Mouse (Mus musculus) adrenal gland, adult 18-20 months (tissue): ENCODE results near the gene Cmtm8. TPM values are rescaled to one million over a fixed set of nuclear protein-coding genes. Genes with fewer than 3 reads are reported as not detected.

ENCODE experiments used
- DNase-seq, 2 experiments: peaks; one replicate each; pipeline ENCODE4 v3.0.0; 2021 to 2022; ENCODE audit warnings: low spot score in 2 of 2
- total RNA-seq, 2 experiments: library from RNA; stranded (reverse); gene quantifications; 1 replicate in 1 of 2; 2 replicates in 1 of 2; pipeline ENCODE4 v1.2.3; 2021

Gene Cmtm8
- total RNA-seq, 2 experiments from 2014 or later, result 5.8 to 7.3 TPM

- no peak for DNase-seq
Measured at GRCm38 (mm10) chr9:114824166-114824565, 19.8 kb downstream of the Cmtm8 start.

GRCm38 (mm10) chr9:114821548-114822289, 22.2 kb downstream of the Cmtm8 start:
- no peak for DNase-seq

GRCm38 (mm10) chr9:114818918-114819317, 25.0 kb downstream of the Cmtm8 start:
- no peak for DNase-seq

GRCm38 (mm10) chr9:114817012-114817411, 26.9 kb downstream of the Cmtm8 start:
- DNase-seq, result no peak

DNA sequence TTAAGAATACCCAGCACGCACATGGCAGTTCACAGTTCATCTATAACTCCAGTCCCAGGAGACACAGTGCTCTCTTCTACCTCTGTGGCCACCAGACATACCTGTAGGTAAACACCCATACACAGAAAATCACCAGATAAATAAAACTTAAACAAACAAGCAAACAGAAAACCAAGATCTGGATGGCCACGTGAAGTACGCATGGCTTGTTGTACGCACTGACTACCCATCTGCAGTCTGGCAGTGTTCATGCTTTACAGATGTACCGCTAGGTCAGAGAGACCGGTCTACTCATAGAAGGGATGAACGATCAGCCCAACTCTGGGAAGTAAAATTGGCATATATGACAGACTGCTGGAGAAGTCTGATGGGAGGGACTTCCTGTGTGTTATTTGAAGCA, 27.8 kb downstream of the Cmtm8 start:
- no peak for DNase-seq

- peak; percentile 33 to 34 for DNase-seq
Measured at GRCm38 (mm10) chr9:114815315-114815714, 28.6 kb downstream of the Cmtm8 start.

DNA sequence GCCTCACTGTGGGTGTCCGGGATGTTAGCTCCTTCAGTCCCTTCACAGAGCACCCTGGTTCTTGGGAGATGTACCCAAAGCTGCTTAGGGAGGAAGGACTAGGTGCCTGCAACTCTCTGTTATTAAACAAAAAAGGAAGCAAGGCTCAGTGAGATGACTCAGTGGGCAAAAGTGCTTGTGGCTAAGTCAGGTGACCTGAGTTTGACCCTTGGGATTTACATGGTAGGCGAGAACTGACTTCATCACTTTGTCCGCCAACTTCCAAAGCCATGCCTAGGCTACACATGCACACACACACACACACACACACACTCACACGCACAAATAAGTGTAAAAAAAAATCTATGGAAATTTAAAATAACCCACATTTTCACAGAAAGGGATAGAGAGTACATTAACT, 32.0 kb downstream of the Cmtm8 start:
- DNase-seq, result no peak

DNA sequence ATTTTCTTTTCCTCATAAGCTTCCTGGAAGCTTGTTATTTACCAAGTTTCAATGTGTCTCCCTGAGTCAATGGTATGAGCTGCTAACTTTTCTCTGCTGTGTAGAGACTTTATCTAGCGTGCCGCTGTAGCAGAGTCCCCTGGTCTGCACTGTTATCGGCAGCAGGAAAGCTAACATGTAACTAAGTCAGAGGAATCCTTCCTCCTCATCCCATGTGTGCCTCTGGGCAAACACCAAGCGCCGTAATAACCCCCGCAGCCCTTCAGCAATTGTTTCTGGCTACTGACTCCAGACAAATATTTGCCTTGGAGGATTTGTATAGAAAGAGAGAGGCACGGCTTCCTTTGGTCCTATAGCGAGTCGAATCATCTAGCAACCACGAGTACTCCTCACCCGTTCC, 33.1 kb downstream of the Cmtm8 start:
- no peak for DNase-seq

GRCm38 (mm10) chr9:114808671-114809070, 35.3 kb downstream of the Cmtm8 start:
- DNase-seq, result no peak

GRCm38 (mm10) chr9:114807261-114807660, 36.7 kb downstream of the Cmtm8 start:
- no peak for DNase-seq

- DNase-seq, result no peak
Measured at GRCm38 (mm10) chr9:114805151-114805671, 38.7 kb downstream of the Cmtm8 start.

- DNase-seq, result no peak
Measured at GRCm38 (mm10) chr9:114802191-114802590, 41.8 kb downstream of the Cmtm8 start.

DNA sequence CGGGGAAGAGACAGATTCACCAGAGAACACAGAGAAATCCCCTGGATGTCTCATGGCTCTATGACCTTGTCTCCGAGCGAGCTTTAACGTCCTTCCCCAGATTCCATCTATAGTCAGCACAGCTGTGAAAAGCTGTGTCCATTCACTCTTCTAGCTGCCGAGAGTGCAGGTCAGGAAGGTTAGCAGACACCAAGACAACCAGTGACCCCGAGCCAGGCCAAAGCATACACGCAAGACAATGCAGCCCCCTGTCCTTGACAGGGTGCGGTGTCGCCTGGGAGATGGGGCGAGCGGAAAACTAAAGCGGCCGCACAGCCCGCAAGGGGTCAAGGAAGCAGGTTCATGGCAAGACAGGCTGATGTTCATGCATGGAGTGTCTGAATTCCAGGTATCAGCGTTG, 42.7 kb downstream of the Cmtm8 start:
- DNase-seq, result no peak

DNA sequence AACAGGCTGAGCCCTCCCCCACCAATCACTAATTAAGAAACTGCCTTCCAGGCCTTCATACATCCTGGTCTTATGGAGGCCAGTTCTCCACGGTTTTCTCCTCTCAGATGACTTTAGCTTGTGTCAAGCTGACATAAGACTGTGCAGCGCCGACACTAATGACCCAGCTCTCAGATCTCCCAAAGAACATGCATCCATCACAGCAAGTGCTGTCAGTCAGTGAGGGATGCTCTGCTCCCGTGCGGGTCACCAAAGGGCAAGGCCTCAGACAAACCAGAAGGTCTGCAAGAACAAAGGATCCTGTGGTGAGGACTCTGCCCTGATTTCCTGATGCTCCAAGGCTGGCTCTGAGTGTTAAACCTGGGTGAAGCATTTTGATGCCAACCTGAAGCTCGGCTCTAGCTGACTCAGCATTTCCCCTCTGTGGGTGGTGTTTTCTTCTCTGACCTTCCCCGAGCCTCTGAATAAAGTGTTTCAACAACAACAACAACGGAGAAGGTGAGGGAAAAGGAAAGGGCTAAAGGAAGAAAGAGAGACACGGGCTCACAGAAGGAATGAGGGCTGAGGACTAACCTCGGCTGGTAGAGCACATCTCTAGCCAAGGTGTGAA, 44.4 kb downstream of the Cmtm8 start:
- no peak for DNase-seq

DNA sequence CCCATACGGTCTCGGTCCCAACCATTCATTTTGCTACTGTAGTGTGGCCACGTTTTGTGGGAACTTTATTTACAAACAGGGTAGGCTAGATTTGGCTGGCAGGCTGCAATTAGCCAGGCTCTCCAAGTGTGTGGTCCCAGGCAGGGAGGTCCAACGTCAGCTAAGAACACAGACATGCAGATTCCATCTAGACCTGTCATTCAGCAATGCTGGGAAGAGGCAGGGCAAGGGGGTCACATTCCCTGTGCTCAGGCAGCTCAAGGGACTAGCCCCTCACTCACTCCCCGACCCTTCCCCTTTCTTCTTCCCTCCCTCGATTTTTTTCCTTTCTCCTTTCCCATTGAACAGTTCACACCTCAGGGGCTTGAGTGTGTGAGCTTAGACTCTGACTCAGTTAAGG, 45.1 kb downstream of the Cmtm8 start:
- DNase-seq, result no peak

- peak; percentile 81 for DNase-seq
Measured at GRCm38 (mm10) chr9:114797329-114798004, 46.5 kb downstream of the Cmtm8 start.

GRCm38 (mm10) chr9:114796473-114797050, 47.4 kb downstream of the Cmtm8 start:
- no peak for DNase-seq

DNA sequence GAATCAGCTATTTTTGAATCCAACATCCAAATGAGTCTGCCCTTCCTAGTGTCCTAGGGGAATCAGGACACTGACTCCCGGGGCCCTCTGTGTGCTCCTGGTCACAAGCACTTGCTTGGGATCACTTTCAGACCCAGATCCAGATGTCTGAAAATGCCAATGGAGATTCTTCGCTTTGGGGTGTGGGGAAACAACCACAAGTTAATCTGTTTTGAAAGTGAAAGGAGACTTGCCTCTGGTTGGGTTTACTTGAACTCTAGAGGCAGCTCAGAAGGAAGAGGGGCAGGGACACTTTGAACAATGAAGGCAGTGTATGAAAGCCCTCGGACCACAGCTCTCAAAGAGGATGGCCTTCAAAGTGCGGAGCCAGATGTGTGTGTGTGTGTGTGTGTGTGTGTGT, 49.5 kb downstream of the Cmtm8 start:
- DNase-seq, result no peak

DNA sequence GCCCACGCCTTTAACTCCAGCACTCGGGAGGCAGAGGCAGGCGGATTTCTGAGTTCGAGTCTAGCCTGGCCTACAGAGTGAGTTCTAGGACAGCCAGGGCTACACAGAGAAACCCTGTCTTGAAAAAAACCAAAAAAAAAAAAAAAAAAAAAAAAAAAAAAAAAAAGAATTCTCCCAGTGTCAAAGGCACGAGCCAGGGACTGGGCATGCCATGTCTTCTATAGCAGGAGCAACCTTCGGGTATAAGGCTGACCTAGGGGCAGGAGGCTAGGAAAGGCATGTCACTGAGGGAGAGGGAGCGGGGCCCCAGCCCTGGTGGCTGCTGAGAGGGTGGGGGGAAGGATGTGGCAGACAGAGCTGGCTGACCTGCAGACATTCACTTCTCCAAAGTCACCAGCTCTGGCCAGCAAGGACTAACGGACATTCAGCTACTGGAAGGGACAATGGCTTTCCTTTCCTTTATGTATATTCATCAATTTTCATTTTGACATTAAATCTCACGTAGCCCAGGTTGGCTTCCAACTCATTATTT, 50.1 kb downstream of the Cmtm8 start:
- DNase-seq, result no peak

DNA sequence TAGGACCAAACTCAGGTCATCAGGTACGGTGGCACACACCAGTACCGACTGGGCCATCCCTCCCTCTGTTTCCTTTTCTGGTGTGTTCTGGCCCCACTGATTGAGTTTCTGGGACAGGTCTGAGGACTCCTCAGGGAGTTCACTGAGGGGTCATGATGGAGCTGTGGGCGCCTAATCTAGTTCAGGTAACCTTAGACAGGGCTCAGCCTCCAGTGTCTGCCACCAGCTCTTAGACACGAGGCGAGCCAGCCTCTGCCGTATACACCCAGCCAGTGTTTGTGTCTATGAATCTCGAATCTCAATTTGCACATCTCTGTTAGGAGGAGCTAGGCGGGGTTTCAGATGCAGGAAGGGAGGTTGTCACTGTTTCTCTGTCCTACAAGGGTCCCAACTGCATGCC, 54.0 kb downstream of the Cmtm8 start:
- no peak for DNase-seq

DNA sequence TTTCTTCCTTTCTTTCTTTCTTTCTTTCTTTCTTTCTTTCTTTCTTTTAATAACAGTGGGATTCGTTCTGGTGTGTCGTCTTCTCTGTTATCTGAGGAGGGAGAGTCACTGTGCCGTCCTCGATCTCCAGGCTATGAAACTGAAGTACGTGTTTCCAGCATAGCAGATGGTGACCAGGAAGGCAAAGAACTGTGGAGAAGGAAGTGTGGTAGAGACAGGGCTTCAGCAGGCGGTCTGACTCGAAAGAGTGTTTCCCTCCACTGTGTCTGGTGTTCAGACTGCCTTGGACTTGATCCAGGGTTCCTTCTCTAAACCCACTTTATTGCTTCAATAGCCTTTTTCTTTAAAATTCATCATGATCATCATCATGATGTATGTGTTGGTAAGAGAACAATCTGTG, 54.4 kb downstream of the Cmtm8 start:
- DNase-seq, result no peak
